Mouse (Mus musculus): Measurements from ENCODE around the gene Tm9sf4. TPM values are rescaled to one million over a fixed set of nuclear protein-coding genes. Genes with fewer than 3 reads are reported as not detected.

Gene Tm9sf4
- polyA plus RNA-seq, 1 experiment from 2014 or later: 77.9 TPM

- no peak overlapping the region for H3K27ac ChIP-seq (ENCODE audit: low read depth, low read length)
- no peak overlapping the region for H3K4me2 ChIP-seq (replicated peaks; ENCODE audit: low read depth, low read length)
- DNase-seq (ENCODE audit: low spot score) (no peak), ATAC-seq (ENCODE audit: low FRiP score) (no peak)
- 84% methylated on average over 6 of the region's 6 CpGs for WGBS
- no peaks in the 10 kb centered on the region for H3K4me1 ChIP-seq (replicated peaks; ENCODE audit: control insufficient read depth, insufficient read depth, low read length)
- H3K9me3 ChIP-seq (ENCODE audit: control insufficient read depth, low read length): no peaks in the 10 kb centered on the region
- H3K36me3 ChIP-seq (ENCODE audit: control insufficient read depth, insufficient read depth, low read length): no peaks in the 10 kb centered on the region
- no peaks in the 10 kb centered on the region for H3K27me3 ChIP-seq (ENCODE audit: control insufficient read depth, insufficient read depth, low read length)
- no peak overlapping the region for H3K9ac ChIP-seq (ENCODE audit: low read depth, low read length)
- H3K4me3 ChIP-seq (ENCODE audit: low read depth, low read length): no peak overlapping the region
Observed at GRCm38 (mm10) chr2:153214771-153215259, 53.7 kb downstream of the Tm9sf4 start.

- Histone ChIP-seq H3K9me3 (ENCODE audit: control insufficient read depth, low read length) (no peaks in the 10 kb centered on the region), H3K9ac (ENCODE audit: low read depth, low read length) (no peak overlapping the region), H3K27me3 (ENCODE audit: control insufficient read depth, insufficient read depth, low read length) (no peaks in the 10 kb centered on the region), H3K4me2 (replicated peaks; ENCODE audit: low read depth, low read length) (no peak overlapping the region), H3K4me3 (ENCODE audit: low read depth, low read length) (no peak overlapping the region), H3K36me3 (ENCODE audit: control insufficient read depth, insufficient read depth, low read length) (no peaks in the 10 kb centered on the region), H3K27ac (ENCODE audit: low read depth, low read length) (no peak overlapping the region), H3K4me1 (replicated peaks; ENCODE audit: control insufficient read depth, insufficient read depth, low read length) (no peaks in the 10 kb centered on the region)
- 84% methylated on average over 4 of the region's 4 CpGs for WGBS
- no peak for DNase-seq (ENCODE audit: low spot score)
- ATAC-seq (ENCODE audit: low FRiP score): no peak
Observed at GRCm38 (mm10) chr2:153215421-153215820, 54.3 kb downstream of the Tm9sf4 start.

- no peaks in the 10 kb centered on the region for H3K9me3 ChIP-seq (ENCODE audit: control insufficient read depth, low read length)
- H3K9ac ChIP-seq (ENCODE audit: low read depth, low read length): no peak overlapping the region
- 87% methylated on average over 10 of the region's 10 CpGs for WGBS
- H3K27ac ChIP-seq (ENCODE audit: low read depth, low read length): no peak overlapping the region
- no peaks in the 10 kb centered on the region for H3K27me3 ChIP-seq (ENCODE audit: control insufficient read depth, insufficient read depth, low read length)
- no peaks in the 10 kb centered on the region for H3K4me1 ChIP-seq (replicated peaks; ENCODE audit: control insufficient read depth, insufficient read depth, low read length)
- no peak for DNase-seq (ENCODE audit: low spot score)
- no peaks in the 10 kb centered on the region for H3K36me3 ChIP-seq (ENCODE audit: control insufficient read depth, insufficient read depth, low read length)
- no peak for ATAC-seq (ENCODE audit: low FRiP score)
- H3K4me3 ChIP-seq (ENCODE audit: low read depth, low read length): no peak overlapping the region
- no peak overlapping the region for H3K4me2 ChIP-seq (replicated peaks; ENCODE audit: low read depth, low read length)
Observed at GRCm38 (mm10) chr2:153217826-153218340, 56.8 kb downstream of the Tm9sf4 start.

- Histone ChIP-seq H3K27me3 (ENCODE audit: control insufficient read depth, insufficient read depth, low read length) (no peaks in the 10 kb centered on the region), H3K9me3 (ENCODE audit: control insufficient read depth, low read length) (no peaks in the 10 kb centered on the region), H3K4me2 (replicated peaks; ENCODE audit: low read depth, low read length) (no peak overlapping the region), H3K36me3 (ENCODE audit: control insufficient read depth, insufficient read depth, low read length) (no peaks in the 10 kb centered on the region), H3K4me1 (replicated peaks; ENCODE audit: control insufficient read depth, insufficient read depth, low read length) (no peaks in the 10 kb centered on the region), H3K9ac (ENCODE audit: low read depth, low read length) (no peak overlapping the region), H3K4me3 (ENCODE audit: low read depth, low read length) (no peak overlapping the region), H3K27ac (ENCODE audit: low read depth, low read length) (no peak overlapping the region)
- WGBS: 77% methylated on average over 3 of the region's 3 CpGs
- no peak for ATAC-seq (ENCODE audit: low FRiP score)
- no peak for DNase-seq (ENCODE audit: low spot score)
Observed at GRCm38 (mm10) chr2:153218516-153218915, 57.4 kb downstream of the Tm9sf4 start.

GRCm38 (mm10) chr2:153221620-153222019 is 60.5 kb downstream of the Tm9sf4 start:
- no peak for ATAC-seq (ENCODE audit: low FRiP score)
- Histone ChIP-seq H3K4me1 (replicated peaks; ENCODE audit: control insufficient read depth, insufficient read depth, low read length) (peaks cover 6% of the 10 kb centered on the region), H3K27me3 (ENCODE audit: control insufficient read depth, insufficient read depth, low read length) (no peaks in the 10 kb centered on the region), H3K9me3 (ENCODE audit: control insufficient read depth, low read length) (no peaks in the 10 kb centered on the region), H3K27ac (ENCODE audit: low read depth, low read length) (no peak overlapping the region), H3K4me2 (replicated peaks; ENCODE audit: low read depth, low read length) (no peak overlapping the region), H3K4me3 (ENCODE audit: low read depth, low read length) (no peak overlapping the region), H3K36me3 (ENCODE audit: control insufficient read depth, insufficient read depth, low read length) (no peaks in the 10 kb centered on the region), H3K9ac (ENCODE audit: low read depth, low read length) (no peak overlapping the region)
- 88% methylated on average over 4 of the region's 4 CpGs for WGBS
- no peak for DNase-seq (ENCODE audit: low spot score)

- H3K36me3 ChIP-seq (ENCODE audit: control insufficient read depth, insufficient read depth, low read length): no peaks in the 10 kb centered on the region
- no peaks in the 10 kb centered on the region for H3K9me3 ChIP-seq (ENCODE audit: control insufficient read depth, low read length)
- peaks cover 6% of the 10 kb centered on the region for H3K4me1 ChIP-seq (replicated peaks; ENCODE audit: control insufficient read depth, insufficient read depth, low read length)
- H3K27me3 ChIP-seq (ENCODE audit: control insufficient read depth, insufficient read depth, low read length): no peaks in the 10 kb centered on the region
- no peak overlapping the region for H3K4me2 ChIP-seq (replicated peaks; ENCODE audit: low read depth, low read length)
- no peak overlapping the region for H3K27ac ChIP-seq (ENCODE audit: low read depth, low read length)
- ATAC-seq (ENCODE audit: low FRiP score) (no peak), DNase-seq (ENCODE audit: low spot score) (no peak)
- no peak overlapping the region for H3K9ac ChIP-seq (ENCODE audit: low read depth, low read length)
- no peak overlapping the region for H3K4me3 ChIP-seq (ENCODE audit: low read depth, low read length)
Observed at GRCm38 (mm10) chr2:153222130-153222529, 61.0 kb downstream of the Tm9sf4 start.

- H3K9ac ChIP-seq (ENCODE audit: low read depth, low read length): no peak overlapping the region
- no peaks in the 10 kb centered on the region for H3K27me3 ChIP-seq (ENCODE audit: control insufficient read depth, insufficient read depth, low read length)
- H3K9me3 ChIP-seq (ENCODE audit: control insufficient read depth, low read length): no peaks in the 10 kb centered on the region
- no peak overlapping the region for H3K27ac ChIP-seq (ENCODE audit: low read depth, low read length)
- no peak overlapping the region for H3K4me3 ChIP-seq (ENCODE audit: low read depth, low read length)
- DNase-seq (ENCODE audit: low spot score) (no peak), ATAC-seq (ENCODE audit: low FRiP score) (no peak)
- no peaks in the 10 kb centered on the region for H3K36me3 ChIP-seq (ENCODE audit: control insufficient read depth, insufficient read depth, low read length)
- WGBS: 92% methylated on average over 2 of the region's 2 CpGs
- peaks cover 6% of the 10 kb centered on the region for H3K4me1 ChIP-seq (replicated peaks; ENCODE audit: control insufficient read depth, insufficient read depth, low read length)
- H3K4me2 ChIP-seq (replicated peaks; ENCODE audit: low read depth, low read length): no peak overlapping the region
Observed at GRCm38 (mm10) chr2:153222566-153222965, 61.5 kb downstream of the Tm9sf4 start.

- no peaks in the 10 kb centered on the region for H3K27me3 ChIP-seq (ENCODE audit: control insufficient read depth, insufficient read depth, low read length)
- 1% methylated on average over 31 of the region's 31 CpGs for WGBS
- H3K9ac ChIP-seq (ENCODE audit: low read depth, low read length): peak within 1 kb of the TSS; percentile 56
- DNase-seq (ENCODE audit: low spot score) (peak; percentile 65), ATAC-seq (ENCODE audit: low FRiP score) (peak; percentile 66)
- H3K4me1 ChIP-seq (replicated peaks; ENCODE audit: control insufficient read depth, insufficient read depth, low read length): peaks cover 6% of the 10 kb centered on the region
- peaks cover 1% of the 10 kb centered on the region; the same call in 1 of the 2 replicates for H3K36me3 ChIP-seq (ENCODE audit: control insufficient read depth, insufficient read depth, low read length)
- H3K4me3 ChIP-seq (ENCODE audit: low read depth, low read length): peak within 1 kb of the TSS; percentile 35
- H3K4me2 ChIP-seq (replicated peaks; ENCODE audit: low read depth, low read length): peak within 1 kb of the TSS; percentile 39
- H3K27ac ChIP-seq (ENCODE audit: low read depth, low read length): 0 out of 2 replicates have a peak within 1 kb of the TSS, but pooled peaks have one; percentile 25
- H3K9me3 ChIP-seq (ENCODE audit: control insufficient read depth, low read length): no peaks in the 10 kb centered on the region
Observed at GRCm38 (mm10) chr2:153224946-153225594, 64.0 kb downstream of the Tm9sf4 start, which contains the start of gene Tspyl3. Gene Tspyl3, minus strand, starts transcription at chr2:153225441.

GRCm38 (mm10) chr2:153225595-153225953 is 64.5 kb downstream of the Tm9sf4 start:
- H3K4me3 ChIP-seq (ENCODE audit: low read depth, low read length): peak overlapping the region; percentile 35
- 18% methylated on average over 3 of the region's 3 CpGs for WGBS
- no peaks in the 10 kb centered on the region for H3K27me3 ChIP-seq (ENCODE audit: control insufficient read depth, insufficient read depth, low read length)
- ATAC-seq (ENCODE audit: low FRiP score) (no peak), DNase-seq (ENCODE audit: low spot score) (no peak)
- peaks cover 5% of the 10 kb centered on the region; the same call in 1 of the 2 replicates for H3K36me3 ChIP-seq (ENCODE audit: control insufficient read depth, insufficient read depth, low read length)
- H3K9me3 ChIP-seq (ENCODE audit: control insufficient read depth, low read length): no peaks in the 10 kb centered on the region
- peaks cover 6% of the 10 kb centered on the region for H3K4me1 ChIP-seq (replicated peaks; ENCODE audit: control insufficient read depth, insufficient read depth, low read length)
- peak overlapping the region; percentile 39 for H3K4me2 ChIP-seq (replicated peaks; ENCODE audit: low read depth, low read length)
- no peak overlapping the region for H3K27ac ChIP-seq (ENCODE audit: low read depth, low read length)
- peak overlapping the region; percentile 56 for H3K9ac ChIP-seq (ENCODE audit: low read depth, low read length)

Data from hindbrain, embryonic 11.5 days (tissue).